Mouse (Mus musculus) layer of hippocampus, adult 18-20 months (tissue): ENCODE data around the gene Nat8f3. TPM values are rescaled to one million over a fixed set of nuclear protein-coding genes. Genes with fewer than 3 reads are reported as not detected.
"Not testable (repeated sequence)": the region's sequence is repeated elsewhere in the genome, so short reads cannot be mapped to it uniquely, and the experiment has no call there.

Experiments
- DNase-seq, 2 experiments: peaks; one replicate each; pipeline ENCODE4 v3.0.0; 2022; ENCODE audit warnings: low spot score in 2 of 2
- long read RNA-seq: library from polyadenylated mRNA; stranded (forward); transcript quantifications from one replicate; pipeline ENCODE4 v2.0.0, GENCODE M21; 2021
- microRNA-seq, 2 experiments: library from miRNA; unstranded; fragments of <30 nt; microRNA quantifications; one replicate each; pipeline ENCODE4 v1.2.0; 2021
- total RNA-seq, 2 experiments: library from RNA; stranded (reverse); gene quantifications; 2 replicates each; pipeline ENCODE4 v1.2.3; 2021

The Nat8f3 gene
- 1 to 10 TPM; 2.1 to 3.4 TPM for total RNA-seq
- long read RNA-seq: 0 reads

DNA sequence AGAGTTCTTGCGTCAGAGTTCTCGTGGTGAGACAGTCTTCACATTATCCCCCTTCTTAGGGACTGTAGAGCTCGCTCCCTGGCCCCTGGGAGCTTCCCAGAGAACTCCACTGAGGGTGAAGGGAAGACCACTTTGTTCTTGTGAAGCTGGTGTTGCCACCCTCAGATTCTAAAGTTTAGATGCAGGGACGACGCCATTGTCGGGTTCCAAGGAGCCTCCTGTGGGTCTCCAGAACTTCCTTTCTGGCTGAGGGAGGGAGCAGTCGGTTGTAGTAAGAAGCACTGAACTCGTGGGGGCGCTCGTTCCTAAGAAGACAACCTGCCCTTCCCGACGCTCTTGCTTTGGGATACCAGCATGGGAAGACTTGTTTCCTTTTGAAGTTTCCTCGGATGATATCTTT is at the start of gene Nat8f3:
Nat8f3 (minus strand) TSS at position 223 of the 400 bp plus-strand sequence.
- DNase-seq: peak; percentile 2 to 16

DNA sequence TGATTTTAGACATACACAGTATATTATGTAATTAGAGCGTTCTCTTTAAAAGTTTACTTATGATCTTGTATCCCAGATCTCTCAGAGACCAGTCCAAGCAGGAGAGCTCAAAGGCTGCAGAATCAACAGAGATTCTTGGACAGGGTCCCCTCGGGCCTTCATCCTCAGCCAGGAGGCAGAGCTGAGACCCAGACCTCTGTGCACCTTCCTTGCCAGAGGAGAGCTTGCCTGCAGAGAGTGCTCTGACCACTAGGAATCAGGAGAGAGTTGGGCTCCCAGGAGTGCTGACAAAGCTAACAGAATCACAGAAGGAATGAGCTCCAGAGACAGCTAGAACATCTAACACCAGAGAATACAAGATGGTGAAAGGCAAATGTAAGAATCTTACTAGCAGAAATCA is 47.8 kb upstream of the Nat8f3 start:
- no peak for DNase-seq

DNA sequence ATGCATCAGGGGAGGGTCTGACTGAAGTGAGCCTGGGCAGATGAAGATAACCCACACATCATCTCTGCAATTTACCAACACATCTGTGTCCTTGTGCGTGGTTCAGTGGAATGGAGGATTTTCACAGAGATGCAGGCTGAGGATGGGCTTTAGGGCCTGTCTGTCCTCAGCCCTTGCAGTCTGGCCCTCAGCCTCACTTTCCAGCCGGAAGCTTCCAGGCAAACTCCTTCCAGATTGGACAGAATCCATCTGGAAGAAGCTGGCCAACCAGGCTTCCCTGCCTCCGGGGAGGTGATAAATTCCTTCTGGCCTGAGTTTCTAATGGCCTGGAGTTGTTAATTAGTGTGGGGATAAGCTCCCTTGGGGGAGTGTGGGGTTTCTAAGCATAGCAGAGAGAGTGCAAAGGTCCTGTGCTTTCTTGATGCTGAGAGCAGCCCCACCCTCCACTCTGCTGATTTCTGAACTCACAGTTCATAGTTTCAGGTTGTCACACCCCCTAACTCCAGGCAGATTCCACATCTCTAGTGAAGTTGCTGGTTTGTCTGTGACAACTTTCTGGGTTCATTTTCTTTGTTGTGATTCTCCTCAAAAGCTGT is 45.5 kb upstream of the Nat8f3 start:
- DNase-seq: not testable (repeated sequence)

- DNase-seq: not testable (repeated sequence)
These were observed 45.0 kb upstream of the Nat8f3 start for GRCm38 (mm10) chr6:85810514-85810913.

- DNase-seq: not testable (repeated sequence)
These were observed 44.2 kb upstream of the Nat8f3 start for GRCm38 (mm10) chr6:85809784-85810183.

DNA sequence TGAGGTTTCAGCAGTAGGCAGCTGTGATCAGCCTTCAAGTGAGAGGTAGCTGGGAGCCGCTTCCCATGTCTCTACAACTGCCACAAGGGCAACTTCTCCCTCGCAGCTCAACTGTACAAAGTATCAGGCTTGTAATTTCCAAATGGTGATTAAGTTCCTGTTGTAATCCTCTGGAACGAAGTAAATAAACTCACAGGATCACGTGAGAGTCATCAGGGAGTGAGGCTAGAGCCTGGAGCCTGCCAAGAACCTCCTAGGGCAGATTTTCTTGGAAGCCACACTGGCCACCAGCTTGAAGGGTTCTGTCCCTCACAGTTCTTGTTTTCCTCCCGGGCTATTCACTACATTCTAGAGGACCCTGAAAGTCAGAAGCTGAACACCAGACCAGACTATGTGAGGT is 37.6 kb upstream of the Nat8f3 start:
- DNase-seq: not testable (repeated sequence)

DNA sequence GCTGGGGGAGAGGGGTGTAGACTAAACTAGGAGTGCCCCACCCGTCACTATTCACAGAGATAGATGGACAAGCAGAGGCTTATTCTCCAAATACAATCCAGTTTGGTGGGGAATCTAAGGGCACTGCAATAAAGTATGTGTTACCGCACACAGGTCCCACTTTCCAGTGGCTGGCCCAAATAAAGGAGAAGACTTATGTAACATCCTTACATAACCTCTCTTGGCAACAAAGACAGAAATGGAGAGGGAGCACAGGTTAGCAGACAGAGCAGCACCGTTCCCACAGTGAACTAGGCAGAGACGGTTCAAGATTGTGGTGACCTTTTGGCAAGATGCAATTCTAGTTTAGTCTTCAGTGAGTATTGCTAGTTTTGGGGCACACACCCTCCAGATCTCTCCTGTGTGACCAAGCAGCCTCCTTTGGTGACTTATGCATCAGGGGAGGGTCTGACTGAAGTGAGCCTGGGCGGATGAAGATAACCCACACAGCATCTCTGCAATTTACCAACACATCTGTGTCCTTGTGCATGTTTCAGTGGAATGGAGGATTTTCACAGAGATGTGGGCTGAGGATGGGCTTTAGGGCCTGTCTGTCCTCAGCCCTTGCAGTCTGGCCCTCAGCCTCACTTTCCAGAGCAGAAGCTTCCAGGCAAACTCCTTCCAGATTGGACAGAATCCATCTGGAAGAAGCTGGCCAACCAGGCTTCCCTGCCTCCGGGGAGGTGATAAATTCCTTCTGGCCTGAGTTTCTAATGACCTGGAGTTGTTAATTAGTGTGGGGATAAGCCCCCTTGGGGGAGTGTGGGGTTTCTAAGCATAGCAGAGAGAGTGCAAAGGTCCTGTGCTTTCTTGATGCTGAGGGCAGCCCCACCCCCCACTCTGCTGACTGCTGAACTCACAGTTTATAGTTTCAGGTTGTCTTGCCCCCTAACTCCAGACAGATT is 2.2 kb downstream of the Nat8f3 start:
- DNase-seq: not testable (repeated sequence)

DNA sequence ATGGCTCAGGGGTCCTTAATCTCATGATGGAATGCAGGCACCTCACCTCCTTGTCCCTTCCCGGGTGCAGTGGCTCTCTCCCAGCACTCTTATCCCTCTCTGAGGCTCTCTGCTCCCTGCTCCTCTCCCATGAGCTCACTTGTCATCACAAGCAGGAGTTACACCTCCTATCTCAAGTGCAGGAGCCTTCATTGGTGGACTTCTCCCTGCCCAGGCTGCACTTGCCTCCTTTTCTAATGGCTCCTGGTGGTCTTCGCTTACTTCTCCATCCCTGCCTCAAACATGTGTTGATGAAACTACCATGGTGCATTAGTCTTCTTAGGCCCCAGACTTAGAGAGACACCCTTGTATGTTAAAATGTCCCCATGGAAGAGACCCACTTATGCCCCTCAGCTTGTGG is 2.9 kb downstream of the Nat8f3 start:
- not testable (repeated sequence) for DNase-seq

GRCm38 (mm10) chr6:85755705-85756249 is 9.8 kb downstream of the Nat8f3 start:
- not testable (repeated sequence) for DNase-seq

GRCm38 (mm10) chr6:85713105-85713504 is 52.4 kb downstream of the Nat8f3 start, which contains the start of gene Nat8f7:
Gene Nat8f7, minus strand, starts transcription at chr6:85713205.
- not testable (repeated sequence) for DNase-seq

GRCm38 (mm10) chr6:85709607-85710006 is 55.9 kb downstream of the Nat8f3 start:
- not testable (repeated sequence) for DNase-seq

DNA sequence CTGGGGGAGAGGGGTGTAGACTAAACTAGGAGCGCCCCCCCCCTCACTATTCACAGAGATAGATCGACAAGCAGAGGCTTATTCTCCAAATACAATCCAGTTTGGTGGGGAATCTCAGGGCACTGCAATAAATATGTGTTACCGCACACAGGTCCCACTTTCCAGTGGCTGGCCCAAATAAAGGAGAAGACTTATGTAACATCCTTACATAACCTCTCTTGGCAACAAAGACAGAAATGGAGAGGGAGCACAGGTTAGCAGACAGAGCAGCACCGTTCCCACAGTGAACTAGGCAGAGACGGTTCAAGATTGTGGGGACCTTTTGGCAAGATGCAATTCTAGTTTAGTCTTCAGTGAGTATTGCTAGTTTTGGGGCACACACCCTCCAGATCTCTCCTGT is 56.3 kb downstream of the Nat8f3 start:
- DNase-seq: not testable (repeated sequence)

DNA sequence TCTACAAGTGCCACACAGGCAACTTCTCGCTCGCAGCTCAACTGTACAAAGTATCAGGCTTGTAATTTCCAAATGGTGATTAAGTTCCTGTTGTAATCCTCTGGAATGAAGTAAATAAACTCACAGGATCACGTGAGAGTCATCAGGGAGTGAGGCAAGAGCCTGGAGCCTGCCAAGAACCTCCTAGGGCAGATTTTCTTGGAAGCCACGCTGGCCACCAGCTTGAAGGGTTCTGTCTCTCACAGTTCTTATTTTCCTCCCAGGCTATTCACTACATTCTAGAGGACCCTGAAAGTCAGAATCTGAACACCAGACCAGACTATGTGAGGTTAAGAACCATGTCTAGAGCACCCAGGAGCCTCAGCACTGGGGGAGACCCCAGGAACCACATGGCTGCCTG is 63.6 kb downstream of the Nat8f3 start:
- not testable (repeated sequence) for DNase-seq

Small RNA genes within 50 kb of the gene (microRNA-seq; reads per million reads assigned to microRNA genes)
- gene Gm27317: 0 reads per million in 2 experiments
- 0 reads per million in 2 experiments for gene Mir6375

Other genes with a start within 250 kb of the Nat8f3 start
- 1 to 10 TPM; 6.7 to 7.0 TPM for gene Alms1, start 178.2 kb downstream of the Nat8f3 start, total RNA-seq
- gene Nat8f7, start 52.5 kb downstream of the Nat8f3 start, total RNA-seq: 1 to 10 TPM; 3.4 to 4.0 TPM
- 1 to 10 TPM; 1.1 to 1.3 TPM for gene Nat8f6, start 55.2 kb upstream of the Nat8f3 start, total RNA-seq
- 1 to 10 TPM; 6.7 to 7.3 TPM for gene Nat8f5, start 55.2 kb upstream of the Nat8f3 start, total RNA-seq
- 1 to 10 TPM; 4.4 to 4.6 TPM for gene Nat8, start 66.3 kb upstream of the Nat8f3 start, total RNA-seq
- gene Nat8f2, start 103.4 kb upstream of the Nat8f3 start, total RNA-seq: 1 to 10 TPM; 2.4 to 4.2 TPM
- 1 to 10 TPM; 7.6 to 8.5 TPM for gene Nat8f4, start 139.1 kb upstream of the Nat8f3 start, total RNA-seq
- gene Tprkb, start 146.1 kb upstream of the Nat8f3 start, total RNA-seq: 10 to 100 TPM; 81.6 to 98.0 TPM
- gene Nat8f1, start 149.9 kb upstream of the Nat8f3 start, total RNA-seq: 10 to 100 TPM; 24.8 to 28.5 TPM
- 10 to 100 TPM; 71.2 to 76.1 TPM for gene Dusp11, start 195.9 kb upstream of the Nat8f3 start, total RNA-seq